Comparison of ENCODE assay signal across 29 mouse cellular contexts in genomic region chr17:14200206-14200605, GRCm38 (mm10). TPM values are rescaled to one million over a fixed set of nuclear protein-coding genes. Genes with fewer than 3 reads are reported as not detected.
DNase-seq lines count a peak whose midpoint lies in the region; ATAC-seq and TF ChIP-seq lines count a peak whose summit lies in the region.
"Had no signal": no experiment of that assay in that cellular context is flagged by ENCODE, and none has a peak within 500 bp of the region (broad histone marks: within the 10 kb centered on the region; RNA-seq: fewer than 3 reads in every experiment).

No protein-coding gene starts in this region.

- H3K4me2 ChIP-seq in kidney, embryonic 14.5 days (replicated peaks; ENCODE audit: low read depth, low read length), result peak overlapping the region; percentile 83
- peak overlapping the region; percentile 82; the same call in 1 of the 2 replicates for H3K4me2 ChIP-seq in lung, embryonic 14.5 days
- H3K4me2 ChIP-seq: embryonic facial prominence, embryonic 12.5 days; heart, embryonic 15.5 days; hindbrain, embryonic 12.5 days; limb, embryonic 15.5 days; liver, embryonic 15.5 days; midbrain, embryonic 15.5 days; neural tube, embryonic 15.5 days had no signal

- peaks cover 24% of the 10 kb centered on the region for H3K4me1 ChIP-seq in kidney, embryonic 14.5 days (ENCODE audit: control insufficient read depth, insufficient read depth, low read length)
- peaks cover 3% of the 10 kb centered on the region for H3K4me1 ChIP-seq in lung, embryonic 14.5 days (ENCODE audit: insufficient read depth)
- H3K4me1 ChIP-seq in E14TG2a.4 (replicated peaks; ENCODE audit: low read depth, low read length), result peaks cover 83% of the 10 kb centered on the region
- H3K4me1 ChIP-seq in ES-Bruce4 (ENCODE audit: control insufficient read depth, insufficient read depth, low read length), result peaks cover 10% of the 10 kb centered on the region

- no peak for TF ChIP-seq POLR2A in ES-Bruce4 (IDR thresholded peaks at IDR 0.05; ENCODE audit: insufficient read depth, low read length)

- H3K9ac ChIP-seq in kidney, embryonic 14.5 days (ENCODE audit: low read depth, low read length), result peak overlapping the region; percentile 23; the same call in 1 of the 2 replicates
- no peak overlapping the region for H3K9ac ChIP-seq in lung, embryonic 14.5 days
- H3K9ac ChIP-seq in ES-Bruce4 (ENCODE audit: low read depth, poor library complexity, severe bottlenecking), result no peak overlapping the region
- H3K9ac ChIP-seq: embryonic facial prominence, embryonic 12.5 days; heart, embryonic 15.5 days; hindbrain, embryonic 12.5 days; limb, embryonic 15.5 days; liver, embryonic 15.5 days; midbrain, embryonic 15.5 days; neural tube, embryonic 15.5 days had no signal

- H3K9me3 ChIP-seq in kidney, embryonic 14.5 days (ENCODE audit: control insufficient read depth, low read length), result no peaks in the 10 kb centered on the region
- H3K9me3 ChIP-seq in lung, embryonic 14.5 days (ENCODE audit: low read depth, low read length), result no peaks in the 10 kb centered on the region
- no peaks in the 10 kb centered on the region for H3K9me3 ChIP-seq in E14TG2a.4 (ENCODE audit: low read length)
- no peaks in the 10 kb centered on the region for H3K9me3 ChIP-seq in ES-Bruce4 (replicated peaks; ENCODE audit: control insufficient read depth, insufficient read depth, low read length, poor library complexity, severe bottlenecking)
- H3K9me3 ChIP-seq: embryonic facial prominence, embryonic 12.5 days; heart, embryonic 15.5 days; hindbrain, embryonic 12.5 days; limb, embryonic 15.5 days; liver, embryonic 15.5 days; midbrain, embryonic 15.5 days; neural tube, embryonic 15.5 days had no signal

- H3K27me3 ChIP-seq in kidney, embryonic 14.5 days (ENCODE audit: control insufficient read depth, insufficient read depth, low read length), result peaks cover 30% of the 10 kb centered on the region
- peaks cover 42% of the 10 kb centered on the region for H3K27me3 ChIP-seq in lung, embryonic 14.5 days (ENCODE audit: insufficient read depth, low read length)
- peaks cover 17% of the 10 kb centered on the region for H3K27me3 ChIP-seq in E14TG2a.4 (ENCODE audit: insufficient read depth, low read length)
- no peaks in the 10 kb centered on the region for H3K27me3 ChIP-seq in ES-Bruce4 (ENCODE audit: control insufficient read depth, insufficient read depth, low read length, poor library complexity, severe bottlenecking)
- H3K27me3 ChIP-seq: Patski had no signal

- H3K36me3 ChIP-seq in kidney, embryonic 14.5 days (ENCODE audit: control insufficient read depth, insufficient read depth, low read length), result peaks cover 34% of the 10 kb centered on the region
- peaks cover 17% of the 10 kb centered on the region; the same call in 1 of the 2 replicates for H3K36me3 ChIP-seq in lung, embryonic 14.5 days (ENCODE audit: insufficient read depth)
- H3K36me3 ChIP-seq in E14TG2a.4 (ENCODE audit: insufficient read depth, low read length) (peaks cover 38% of the 10 kb centered on the region), ES-Bruce4 (ENCODE audit: control insufficient read depth, insufficient read depth, low read length, poor library complexity, severe bottlenecking) (peaks cover 24% of the 10 kb centered on the region)
- H3K36me3 ChIP-seq: heart, embryonic 15.5 days; hindbrain, embryonic 12.5 days; limb, embryonic 15.5 days; liver, embryonic 15.5 days; midbrain, embryonic 15.5 days had no signal

- 0 out of 2 replicates have a peak, but pooled peaks have one; percentile 19 for TF ChIP-seq EP300 in ES-Bruce4 (IDR thresholded peaks at IDR 0.05; ENCODE audit: insufficient read depth, low read depth, low read length)

- H3K27ac ChIP-seq in kidney, embryonic 14.5 days (ENCODE audit: low read depth, low read length), result peak overlapping the region; percentile 79
- H3K27ac ChIP-seq in lung, embryonic 14.5 days (ENCODE audit: low read depth), result peak overlapping the region; percentile 30
- no peak overlapping the region for H3K27ac ChIP-seq in ES-Bruce4 (ENCODE audit: insufficient read depth, low read length)
- H3K27ac ChIP-seq: embryonic facial prominence, embryonic 12.5 days; heart, embryonic 15.5 days; hindbrain, embryonic 12.5 days; hindbrain, postnatal 0 days; limb, embryonic 15.5 days; liver, embryonic 15.5 days; macrophage; midbrain, embryonic 15.5 days; neural tube, embryonic 15.5 days had no signal

- 77% methylated on average over 7 of the region's 7 CpGs for WGBS in kidney, embryonic 14.5 days
- WGBS in lung, embryonic 14.5 days, result 80% methylated on average over 7 of the region's 7 CpGs

- no peak for TF ChIP-seq CTCF in lung, embryonic 14.5 days (IDR thresholded peaks at IDR 0.05; ENCODE audit: low read depth)
- TF ChIP-seq CTCF in E14TG2a.4 (conservative IDR thresholded peaks at IDR 0.05; ENCODE audit: low read length) (no peak), ES-Bruce4 (IDR thresholded peaks at IDR 0.05; ENCODE audit: low read depth, low read length) (no peak)

- DNase-seq in kidney, adult 8-10 months, result no peak
- no peak for DNase-seq in lung, embryonic 14.5 days
- DNase-seq in lung, adult 18-20 months, result no peak
- DNase-seq: adrenal gland, postnatal 14 days; B cell, adult 2 months; cerebellum, adult 11 months; cerebellum, adult 9-10 months; cerebellum, postnatal 36 days; kidney, adult 18-20 months; retina, postnatal 1 day; right cerebral cortex, postnatal 14 days; thymus, adult 2 months; thymus, postnatal 4 days had no signal

- peak overlapping the region; percentile 0; the same call in 1 of the 2 replicates for H3K4me3 ChIP-seq in kidney, embryonic 14.5 days (ENCODE audit: low read length)
- H3K4me3 ChIP-seq in lung, embryonic 14.5 days (ENCODE audit: low read depth, low read length), result no peak overlapping the region
- H3K4me3 ChIP-seq in E14TG2a.4 (replicated peaks; ENCODE audit: low read length), result peak overlapping the region; percentile 60
- no peak overlapping the region for H3K4me3 ChIP-seq in ES-Bruce4 (ENCODE audit: low read depth, low read length)
- H3K4me3 ChIP-seq: embryonic facial prominence, embryonic 12.5 days; hindbrain, embryonic 12.5 days; limb, embryonic 15.5 days; liver, embryonic 15.5 days; midbrain, embryonic 15.5 days; neural tube, embryonic 15.5 days had no signal

- no peak for ATAC-seq in kidney, embryonic 14.5 days (ENCODE audit: low FRiP score, low TSS enrichment)
- ATAC-seq in lung, embryonic 14.5 days (ENCODE audit: insufficient read depth), result no peak
- no peak for ATAC-seq in inflammation-experienced regulatory T-cells, adult 6 months
- ATAC-seq: forebrain, embryonic 14.5 days; hindbrain, postnatal 0 days; lung, postnatal 0 days; midbrain, embryonic 15.5 days; Patski had no signal

RNA-seq across cellular contexts. Expression of gene Dact2, which starts 3.9 kb away (rescaled TPM):
- 16.4 and 21.0 TPM in 2 replicates for polyA plus RNA-seq in kidney, embryonic 14.5 days (2014; fragmentation: Nextera tagmentation; extraction: Ambion mirVana)
- 4.2 and 7.5 TPM in 2 replicates for polyA plus RNA-seq in lung, embryonic 14.5 days (2014; fragmentation: Nextera tagmentation; extraction: Ambion mirVana)
- 15.8 and 18.2 TPM in 2 replicates for polyA plus RNA-seq in ES-Bruce4 (2011; ENCODE audit: insufficient read depth, insufficient read length, low read depth, missing spikeins)
- polyA plus RNA-seq in inflammation-experienced regulatory T-cells, adult 6 months (2017; shearing (Covaris generic)), result under 1 TPM in 1 of 3 experiments, not detected in 2; 0.11 TPM
- polyA plus RNA-seq: macrophage had no signal

Comparison
In these comparisons a context has a peak if more than half of its experiments do, and no peak if none do; other contexts are left out.
1. H3K4me3 ChIP-seq: peak in kidney, embryonic 14.5 days (single experiment) and E14TG2a.4 (single experiment); none in lung, embryonic 14.5 days (single experiment) and ES-Bruce4 (single experiment).